Mouse (Mus musculus): ENCODE results near the gene Ifi202b.
"Not testable (repeated sequence)": the region's sequence is repeated elsewhere in the genome, so short reads cannot be mapped to it uniquely, and the experiment has no call there.

Ifi202b gene

GRCm38 (mm10) chr1:173913256-173913791 lies 69.2 kb downstream of the Ifi202b start:
- ATAC-seq (ENCODE audit: insufficient number of reproducible peaks, low FRiP score, low TSS enrichment): not testable (repeated sequence)
